Mouse (Mus musculus): Measurements from ENCODE around the gene Wfdc16. TPM values are rescaled to one million over a fixed set of nuclear protein-coding genes. Genes with fewer than 3 reads are reported as not detected.
"Not testable (repeated sequence)": the region's sequence is repeated elsewhere in the genome, so short reads cannot be mapped to it uniquely, and the experiment has no call there.

Wfdc16 gene
- total RNA-seq, 2 experiments from 2014 or later = not detected

- intact Hi-C loops (cut with DNase I) = not testable (repeated sequence)
Observed at GRCm38 (mm10) chr2:164613471-164613870, 25.1 kb downstream of the Wfdc16 start, which contains the start of the genes Wfdc6b and Wfdc8. Gene Wfdc6b, plus strand, starts transcription at chr2:164613522. Gene Wfdc8, minus strand, starts transcription at chr2:164613626.

GRCm38 (mm10) chr2:164608781-164609180 is 29.8 kb downstream of the Wfdc16 start:
- DNase-seq (ENCODE audit: extremely low spot score in 1 of 2, low spot score in 2 of 2) = no peak
- intact Hi-C loops (cut with DNase I) = no loop called here

More at GRCm38 (mm10) chr2:164613471-164613870, 25.1 kb downstream of the Wfdc16 start, which contains the start of the genes Wfdc6b and Wfdc8:
- DNase-seq (ENCODE audit: extremely low spot score in 1 of 2, low spot score in 2 of 2) = peak in 1 of 2 experiments; percentile 68

GRCm38 (mm10) chr2:164604411-164604810 is 34.2 kb downstream of the Wfdc16 start:
- DNase-seq (ENCODE audit: extremely low spot score in 1 of 2, low spot score in 2 of 2) = no peak
- intact Hi-C loops (cut with DNase I) = no loop called here

GRCm38 (mm10) chr2:164603482-164603881 is 35.1 kb downstream of the Wfdc16 start:
- DNase-seq (ENCODE audit: extremely low spot score in 1 of 2, low spot score in 2 of 2) = no peak
- intact Hi-C loops (cut with DNase I) = no loop called here

- intact Hi-C loops (cut with DNase I) = no loop called here
- no peak for DNase-seq (ENCODE audit: extremely low spot score in 1 of 2, low spot score in 2 of 2)
Observed at GRCm38 (mm10) chr2:164600179-164600578, 38.4 kb downstream of the Wfdc16 start.

GRCm38 (mm10) chr2:164593494-164593893 is 45.1 kb downstream of the Wfdc16 start, which contains the start of gene Eppin:
Gene Eppin, minus strand, starts transcription at chr2:164593594.
- intact Hi-C loops (cut with DNase I) = no loop called here
- no peak for DNase-seq (ENCODE audit: extremely low spot score in 1 of 2, low spot score in 2 of 2)

GRCm38 (mm10) chr2:164592014-164592413 is 46.6 kb downstream of the Wfdc16 start:
- intact Hi-C loops (cut with DNase I) = loop anchor here (1.0 kb wide), 1 partner anchor 134 kb away; no protein-coding TSS in a partner anchor
- DNase-seq (ENCODE audit: extremely low spot score in 1 of 2, low spot score in 2 of 2) = peak in 1 of 2 experiments; percentile 31

GRCm38 (mm10) chr2:164585025-164585725 is 53.4 kb downstream of the Wfdc16 start, which contains the start of gene Wfdc6a:
Gene Wfdc6a, minus strand, starts transcription at chr2:164585447.
- DNase-seq (ENCODE audit: extremely low spot score in 1 of 2, low spot score in 2 of 2); intact Hi-C loops (cut with DNase I): not testable (repeated sequence)

Other genes with a start within 250 kb of the Wfdc16 start
- under 1 TPM; 0.62 to 0.93 TPM for gene Slpi, start 249.7 kb downstream of the Wfdc16 start, total RNA-seq (2021)
- under 1 TPM; 0.41 to 0.79 TPM for gene Rbpjl, start 235.7 kb downstream of the Wfdc16 start, total RNA-seq (2021)
- 10 to 100 TPM; 13.0 to 14.9 TPM for gene Matn4, start 233.6 kb downstream of the Wfdc16 start, total RNA-seq (2021)
- 10 to 100 TPM; 35.9 to 56.8 TPM for gene Sdc4, start 194.9 kb downstream of the Wfdc16 start, total RNA-seq (2021)
- gene Sys1, start 181.8 kb downstream of the Wfdc16 start, total RNA-seq (2021) = 10 to 100 TPM; 40.9 to 41.8 TPM
- 1 to 10 TPM; 2.2 to 6.0 TPM for gene Gm20458, start 177.8 kb downstream of the Wfdc16 start, total RNA-seq (2021)
- not detected for gene Trp53tg5, start 165.1 kb downstream of the Wfdc16 start, total RNA-seq (2021)
- gene Dbndd2, start 152.7 kb downstream of the Wfdc16 start, total RNA-seq (2021) = 10 to 100 TPM; 75.5 to 77.3 TPM
- 100 to 1,000 TPM; 119 to 124 TPM for gene Pigt, start 141.3 kb downstream of the Wfdc16 start, total RNA-seq (2021)
- under 1 TPM in 1 of 2 experiments, not detected in 1; 0.84 TPM for gene Wfdc2, start 76.4 kb downstream of the Wfdc16 start, total RNA-seq (2021)
- not detected for gene Spint3, start 65.3 kb downstream of the Wfdc16 start, total RNA-seq (2021)
- gene Wfdc6a, start 53.3 kb downstream of the Wfdc16 start, total RNA-seq (2021) = 1 to 10 TPM in 1 of 2 experiments, under 1 TPM in 1; 0.47 to 1.7 TPM
- gene Eppin, start 45.2 kb downstream of the Wfdc16 start, total RNA-seq (2021) = not detected
- not detected for gene Wfdc6b, start 25.3 kb downstream of the Wfdc16 start, total RNA-seq (2021)
- gene Wfdc8, start 25.2 kb downstream of the Wfdc16 start, total RNA-seq (2021) = not detected
- gene Wfdc10, start 17.2 kb upstream of the Wfdc16 start, total RNA-seq (2021) = not detected
- gene Wfdc9, start 17.8 kb upstream of the Wfdc16 start, total RNA-seq (2021) = not detected
- not detected for gene Wfdc11, start 35.3 kb upstream of the Wfdc16 start, total RNA-seq (2021)
- gene Wfdc13, start 46.3 kb upstream of the Wfdc16 start, total RNA-seq (2021) = not detected
- not detected for gene Spint4, start 59.7 kb upstream of the Wfdc16 start, total RNA-seq (2021)
- not detected for gene Spint5, start 76.5 kb upstream of the Wfdc16 start, total RNA-seq (2021)
- 1 to 10 TPM in 1 of 2 experiments, under 1 TPM in 1; 0.94 to 1.1 TPM for gene Wfdc3, start 107.1 kb upstream of the Wfdc16 start, total RNA-seq (2021)
- gene Dnttip1, start 107.2 kb upstream of the Wfdc16 start, total RNA-seq (2021) = 10 to 100 TPM; 32.7 to 34.1 TPM
- gene Ube2c, start 131.1 kb upstream of the Wfdc16 start, total RNA-seq (2021) = 1 to 10 TPM; 4.1 to 6.4 TPM
- gene Tnnc2, start 141.2 kb upstream of the Wfdc16 start, total RNA-seq (2021) = not detected
- gene Snx21, start 147.0 kb upstream of the Wfdc16 start, total RNA-seq (2021) = 10 to 100 TPM; 48.1 to 49.2 TPM
- gene Acot8, start 166.1 kb upstream of the Wfdc16 start, total RNA-seq (2021) = 10 to 100 TPM; 22.1 to 30.0 TPM
- gene Zswim3, start 166.3 kb upstream of the Wfdc16 start, total RNA-seq (2021) = 1 to 10 TPM; 8.9 to 9.0 TPM
- 10 to 100 TPM; 19.6 to 20.3 TPM for gene Zswim1, start 183.9 kb upstream of the Wfdc16 start, total RNA-seq (2021)
- under 1 TPM in 1 of 2 experiments, not detected in 1; 0.58 TPM for gene Spata25, start 189.7 kb upstream of the Wfdc16 start, total RNA-seq (2021)
- gene Ctsa, start 194.1 kb upstream of the Wfdc16 start, total RNA-seq (2021) = 10 to 100 TPM; 77.5 to 78.8 TPM
- gene Neurl2, start 194.7 kb upstream of the Wfdc16 start, total RNA-seq (2021) = 1 to 10 TPM; 5.4 to 6.7 TPM
- gene Pltp, start 218.9 kb upstream of the Wfdc16 start, total RNA-seq (2021) = 10 to 100 TPM; 63.8 to 79.4 TPM
- 10 to 100 TPM; 41.4 to 45.9 TPM for gene Pcif1, start 240.5 kb upstream of the Wfdc16 start, total RNA-seq (2021)